Mouse (Mus musculus) right cerebral cortex, postnatal 14 days (tissue): ENCODE data around the gene Bckdha.

Source experiments
- DNase-seq: peaks from one replicate; pipeline ENCODE4 v3.0.0; 2022

Gene Bckdha

GRCm38 (mm10) chr7:25644631-25645030 is 14.2 kb downstream of the Bckdha start:
- no peak for DNase-seq

DNA sequence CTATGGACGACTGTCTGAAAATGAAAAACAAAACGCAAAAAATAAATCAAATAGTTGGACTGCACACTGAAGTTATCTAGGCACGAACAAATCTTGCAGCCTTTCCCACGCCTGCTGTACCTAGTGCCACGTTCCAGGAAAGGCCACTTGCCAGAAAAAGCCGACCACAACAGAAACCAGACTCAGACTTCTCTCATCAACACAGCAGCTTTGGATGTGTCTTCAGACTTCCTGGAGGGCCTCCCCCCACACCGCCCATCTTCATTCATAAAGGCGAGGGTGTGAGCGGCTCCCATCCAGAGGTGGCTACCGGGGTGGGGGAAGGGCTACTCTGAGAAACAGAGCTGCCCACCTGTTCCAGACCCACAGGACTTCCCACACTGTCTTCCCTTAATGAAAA is 14.6 kb downstream of the Bckdha start:
- DNase-seq, result no peak

- DNase-seq, result no peak
These were observed 19.0 kb downstream of the Bckdha start for GRCm38 (mm10) chr7:25639754-25640153.

DNA sequence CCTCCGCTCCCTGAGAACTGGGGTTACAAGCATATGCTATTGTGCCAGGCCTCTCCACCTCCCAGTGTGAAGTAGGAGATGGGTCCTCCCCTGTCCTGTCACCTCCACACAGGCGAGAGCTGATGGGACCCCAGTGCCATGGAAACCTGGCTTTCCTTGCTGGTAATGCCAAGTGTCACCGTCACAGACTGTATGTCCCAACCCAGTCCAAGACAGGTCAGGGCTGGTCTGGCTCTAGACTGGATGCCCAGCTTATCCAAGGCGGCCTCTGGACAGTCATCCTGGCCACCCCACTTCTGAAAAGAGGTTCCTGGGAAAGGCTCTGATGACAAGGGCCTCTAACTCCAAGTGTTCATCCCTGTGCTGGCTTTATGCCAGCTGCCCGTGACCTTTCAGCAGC is 21.7 kb downstream of the Bckdha start:
- DNase-seq, result no peak

- DNase-seq, result no peak
These were observed 22.4 kb downstream of the Bckdha start for GRCm38 (mm10) chr7:25636373-25636772.

GRCm38 (mm10) chr7:25632679-25633078 is 26.1 kb downstream of the Bckdha start:
- no peak for DNase-seq

DNA sequence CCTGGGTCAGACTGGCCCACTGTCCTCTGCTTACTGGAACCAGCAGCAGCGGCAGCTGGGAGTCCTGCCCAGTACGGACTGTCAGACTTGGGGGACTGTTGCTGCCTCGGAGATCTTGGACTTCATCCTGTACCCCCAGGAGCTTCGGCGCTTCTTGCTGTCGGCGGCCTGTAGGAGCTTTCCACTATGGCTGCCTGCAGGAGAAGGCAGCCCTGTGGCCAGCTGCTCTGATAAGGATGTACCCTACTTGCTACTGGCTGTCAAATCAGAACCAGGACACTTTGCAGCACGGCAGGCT is 30.5 kb downstream of the Bckdha start:
- DNase-seq, result no peak

DNA sequence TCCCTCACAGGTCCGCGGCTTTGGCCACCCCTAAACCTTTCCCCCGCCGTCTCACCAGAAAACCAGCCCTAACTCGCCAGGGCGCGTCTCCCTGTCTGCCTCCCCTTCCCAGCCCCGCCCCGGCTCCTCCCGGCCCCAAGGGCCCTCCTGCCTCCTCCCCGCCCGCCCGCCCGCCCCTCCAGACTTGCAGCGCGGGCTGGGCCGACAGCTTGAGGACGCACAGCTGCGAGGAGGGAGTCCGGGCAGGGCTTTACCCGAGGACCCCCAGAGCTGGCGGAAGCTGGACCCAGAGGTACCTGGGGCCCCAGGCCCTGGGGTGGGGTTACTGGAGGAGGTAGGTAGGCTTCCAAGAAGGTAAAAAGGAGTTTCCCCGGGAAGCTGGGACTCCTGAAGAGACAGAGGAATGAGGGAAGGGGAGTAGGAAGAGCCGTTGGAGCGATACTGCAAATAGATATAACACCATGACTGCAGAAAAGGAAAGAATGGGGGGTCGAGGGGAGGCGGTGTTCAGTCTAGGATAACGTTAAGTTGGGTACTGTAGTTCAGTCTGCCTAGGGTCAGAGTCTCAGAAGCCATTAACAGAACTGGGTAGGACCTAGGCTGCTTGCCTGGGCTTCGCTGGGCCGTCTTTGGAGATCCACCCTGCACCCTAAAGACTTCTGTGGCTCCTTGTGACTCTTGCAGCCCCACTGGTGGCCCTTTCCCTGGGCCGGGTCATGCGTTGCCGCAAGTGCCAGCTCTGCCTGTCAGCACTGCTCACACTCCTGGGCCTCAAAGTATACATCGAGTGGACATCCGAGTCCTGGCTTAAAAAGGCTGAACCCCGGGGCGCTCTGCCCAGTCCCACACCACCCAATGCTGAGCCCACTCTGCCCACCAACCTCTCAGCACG is 31.1 kb downstream of the Bckdha start:
- no peak for DNase-seq

DNA sequence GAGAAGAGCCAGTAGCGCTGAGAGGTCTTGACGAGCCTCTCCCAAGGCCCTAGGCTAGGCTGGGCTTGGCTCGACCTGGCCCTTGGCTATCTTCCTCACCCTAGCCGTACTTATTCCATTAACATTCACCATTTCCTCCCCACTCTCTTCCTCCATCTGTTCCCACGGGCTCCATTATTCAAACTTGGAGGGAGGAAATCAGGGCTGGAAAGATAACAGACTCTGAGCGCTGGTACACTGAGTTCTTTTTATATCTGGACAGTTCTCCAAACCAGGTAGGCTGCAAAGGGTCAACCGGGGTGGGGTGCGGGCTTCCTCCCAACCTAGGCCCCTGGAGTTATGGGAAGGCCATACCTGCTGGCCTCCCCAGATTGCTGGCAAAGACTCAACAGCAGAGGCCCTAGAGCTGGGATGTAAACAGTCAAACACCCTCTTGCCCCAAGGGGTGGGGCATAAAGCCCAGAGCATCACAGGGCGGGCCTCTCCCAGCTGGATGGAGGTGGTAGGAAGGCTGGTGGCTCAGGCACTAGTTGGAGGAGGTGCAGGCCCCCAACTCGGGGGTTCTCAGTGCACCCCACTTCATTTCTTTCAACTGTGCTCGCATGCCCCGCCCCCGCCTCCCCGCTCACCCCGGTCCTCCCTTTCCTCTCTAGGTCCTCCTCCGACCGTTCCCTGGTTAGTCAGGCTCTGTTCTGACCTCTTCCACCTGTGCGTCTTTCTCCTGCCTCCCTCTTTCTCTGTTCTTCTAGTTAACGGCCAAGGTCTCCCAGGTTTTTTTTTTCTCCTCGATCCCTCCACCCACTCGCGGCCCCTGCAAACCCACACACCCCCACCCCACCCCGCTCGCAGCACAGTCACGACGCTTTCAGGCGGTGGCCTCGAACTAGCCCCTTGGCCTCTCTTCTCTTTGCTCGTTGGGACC is 32.0 kb downstream of the Bckdha start, which contains the start of gene B3gnt8:
Gene B3gnt8, plus strand, starts transcription at position 146 of the 922 bp plus-strand sequence.
- DNase-seq, result no peak

GRCm38 (mm10) chr7:25625594-25626250 is 33.1 kb downstream of the Bckdha start:
- DNase-seq, result no peak

DNA sequence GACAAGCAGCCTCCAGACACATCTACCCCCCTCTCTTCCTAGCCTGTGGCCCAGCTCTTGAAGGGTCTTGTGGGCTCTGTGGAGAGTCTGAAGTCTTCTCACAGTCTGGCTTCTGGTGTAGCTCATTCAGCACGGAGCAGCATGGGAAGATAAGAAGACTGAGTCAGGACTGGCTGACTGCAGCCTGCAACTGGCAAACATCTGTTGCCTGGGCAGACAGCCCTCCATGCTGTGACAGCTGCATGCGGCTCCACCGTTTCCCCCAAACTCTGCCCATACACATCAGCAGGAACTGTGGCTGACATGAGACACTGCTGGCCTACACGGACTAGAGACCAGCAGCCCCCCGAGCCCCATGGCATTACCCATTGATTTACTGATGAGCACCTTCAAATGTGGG is 33.9 kb downstream of the Bckdha start:
- DNase-seq, result no peak

DNA sequence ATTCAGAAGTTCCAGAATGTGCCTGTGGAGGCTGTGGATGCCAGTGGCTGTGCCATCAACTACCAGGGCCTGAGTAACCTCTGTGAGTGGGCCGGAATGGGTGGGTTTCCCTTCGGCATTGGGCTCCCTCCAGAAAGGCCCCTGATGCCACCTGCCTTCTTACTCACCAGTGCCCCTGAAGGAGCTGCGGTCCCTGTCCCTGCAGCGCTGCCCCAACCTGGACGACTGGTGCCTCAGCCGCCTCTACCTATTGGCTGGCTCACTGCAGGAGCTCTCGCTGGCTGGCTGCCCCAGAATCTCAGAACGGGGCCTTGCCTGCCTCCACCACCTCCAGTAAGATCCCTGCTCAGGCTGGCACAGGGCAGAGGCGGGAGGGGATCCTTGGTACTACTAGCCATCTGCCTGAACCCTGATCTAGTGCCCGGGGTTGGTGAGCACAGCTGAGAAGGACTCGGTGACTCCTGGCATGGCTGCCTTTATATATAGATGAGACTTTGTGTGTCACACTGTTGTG is 34.9 kb downstream of the Bckdha start:
- no peak for DNase-seq

DNA sequence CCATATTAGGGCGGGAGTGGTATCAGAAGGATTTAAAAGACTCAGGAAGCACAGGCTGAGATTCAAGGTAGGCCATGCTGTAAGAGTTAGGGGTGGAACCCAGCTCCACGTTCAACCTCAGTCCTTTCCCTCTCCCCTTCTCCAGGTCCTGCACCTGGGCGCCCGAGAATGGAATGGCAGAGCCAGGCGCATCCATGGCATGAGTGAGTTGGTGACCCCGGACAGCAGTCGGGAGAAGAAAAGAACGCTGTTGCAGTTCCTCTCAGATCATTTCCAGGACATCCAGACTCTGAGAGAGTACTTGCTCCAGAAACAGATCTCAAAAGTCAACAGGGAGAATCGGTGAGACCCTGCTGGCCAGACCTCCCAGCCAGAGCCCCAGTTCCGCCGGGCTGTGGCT is 38.0 kb downstream of the Bckdha start:
- no peak for DNase-seq

DNA sequence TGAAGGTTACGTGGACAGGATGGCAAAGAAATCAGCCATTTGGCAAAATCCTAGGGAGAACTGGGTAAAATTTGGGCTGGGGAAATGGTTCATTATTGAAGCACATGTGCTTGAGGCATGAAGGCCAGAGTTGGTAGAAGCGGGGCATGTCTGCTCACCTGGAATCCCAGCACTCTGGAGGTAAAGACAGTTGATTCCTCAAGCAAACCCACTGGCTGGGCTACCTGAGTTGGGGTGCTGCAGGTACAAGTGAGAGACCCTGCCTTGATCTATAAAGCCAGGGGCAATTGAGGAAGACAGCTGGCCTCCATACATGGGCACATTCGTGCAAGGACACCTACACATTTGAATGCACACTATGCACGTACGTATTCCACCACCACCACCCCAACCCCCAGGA is 38.7 kb downstream of the Bckdha start:
- DNase-seq, result no peak

DNA sequence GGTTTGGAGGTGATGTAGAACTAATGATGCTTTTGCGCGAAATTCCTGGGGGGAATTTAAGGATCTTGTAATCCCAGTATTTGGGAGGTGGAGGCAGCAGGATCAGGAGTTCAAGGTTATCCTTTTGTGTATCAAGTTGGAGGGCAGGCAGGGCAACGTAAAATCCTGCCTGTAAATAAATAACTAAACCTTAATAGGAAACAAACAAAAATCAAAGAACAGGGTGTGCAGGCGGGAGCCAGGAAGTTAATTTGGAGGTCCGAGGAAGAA is 39.1 kb downstream of the Bckdha start:
- no peak for DNase-seq

- peak; percentile 94 for DNase-seq
These were observed 39.7 kb downstream of the Bckdha start, which contains the start of gene Dmac2 for GRCm38 (mm10) chr7:25618865-25619721. Gene Dmac2, plus strand, starts transcription at chr7:25619414.

DNA sequence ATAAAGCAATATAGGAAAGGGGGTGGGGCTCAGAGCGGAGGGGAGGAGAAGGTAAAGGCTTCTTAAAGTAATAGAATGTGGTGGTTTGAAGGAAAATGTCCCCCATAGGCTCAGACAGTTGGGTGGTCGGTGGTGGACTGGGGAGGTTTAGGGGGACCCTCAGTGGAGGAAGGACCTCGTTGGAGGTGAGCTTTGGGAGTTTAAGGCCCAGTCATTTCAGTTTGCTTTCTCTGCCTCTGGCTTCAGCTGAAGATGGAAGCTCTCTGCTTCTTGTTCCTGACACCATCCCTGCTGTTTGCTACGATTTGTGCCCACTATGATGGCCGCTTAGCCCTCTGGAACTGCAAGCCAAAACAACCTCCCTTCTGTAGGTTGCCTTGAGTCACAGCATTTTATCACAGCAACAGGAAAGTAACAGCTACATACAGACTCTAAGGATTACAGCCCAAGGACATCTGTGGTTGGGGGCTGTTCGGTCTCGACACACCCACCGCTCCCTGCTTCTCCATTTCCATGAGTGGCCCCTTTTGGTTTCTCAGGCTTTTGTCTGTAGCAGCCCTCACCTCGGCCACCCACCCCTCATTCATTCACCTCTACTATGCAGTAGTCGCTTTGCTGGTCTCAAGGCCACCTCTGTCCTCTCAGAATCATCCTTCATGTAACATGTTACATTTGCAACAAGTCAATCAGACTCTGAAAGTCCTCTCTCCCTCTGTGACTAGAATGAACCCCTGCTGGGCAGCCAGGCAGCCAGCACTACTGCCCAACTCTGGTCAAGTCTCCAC is 41.2 kb downstream of the Bckdha start:
- no peak for DNase-seq

DNA sequence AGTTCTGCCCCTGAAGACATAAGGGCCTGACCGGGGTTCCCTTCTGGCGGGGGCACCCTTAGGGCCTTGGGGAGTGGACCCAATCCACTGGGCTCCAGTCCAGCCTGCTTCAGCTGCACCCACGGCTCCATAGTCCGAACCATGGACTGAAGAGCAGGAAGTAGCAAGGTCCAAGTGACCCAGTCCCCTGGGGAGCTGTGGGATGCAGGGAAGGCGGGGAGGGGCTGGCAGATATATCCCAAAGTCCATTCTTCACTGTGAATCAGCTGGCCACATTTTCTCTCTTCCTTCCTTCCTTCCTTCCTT is 43.1 kb downstream of the Bckdha start, which contains the start of gene Erich4:
Gene Erich4, minus strand, starts transcription at position 187 of the 306 bp plus-strand sequence.
- no peak for DNase-seq

DNA sequence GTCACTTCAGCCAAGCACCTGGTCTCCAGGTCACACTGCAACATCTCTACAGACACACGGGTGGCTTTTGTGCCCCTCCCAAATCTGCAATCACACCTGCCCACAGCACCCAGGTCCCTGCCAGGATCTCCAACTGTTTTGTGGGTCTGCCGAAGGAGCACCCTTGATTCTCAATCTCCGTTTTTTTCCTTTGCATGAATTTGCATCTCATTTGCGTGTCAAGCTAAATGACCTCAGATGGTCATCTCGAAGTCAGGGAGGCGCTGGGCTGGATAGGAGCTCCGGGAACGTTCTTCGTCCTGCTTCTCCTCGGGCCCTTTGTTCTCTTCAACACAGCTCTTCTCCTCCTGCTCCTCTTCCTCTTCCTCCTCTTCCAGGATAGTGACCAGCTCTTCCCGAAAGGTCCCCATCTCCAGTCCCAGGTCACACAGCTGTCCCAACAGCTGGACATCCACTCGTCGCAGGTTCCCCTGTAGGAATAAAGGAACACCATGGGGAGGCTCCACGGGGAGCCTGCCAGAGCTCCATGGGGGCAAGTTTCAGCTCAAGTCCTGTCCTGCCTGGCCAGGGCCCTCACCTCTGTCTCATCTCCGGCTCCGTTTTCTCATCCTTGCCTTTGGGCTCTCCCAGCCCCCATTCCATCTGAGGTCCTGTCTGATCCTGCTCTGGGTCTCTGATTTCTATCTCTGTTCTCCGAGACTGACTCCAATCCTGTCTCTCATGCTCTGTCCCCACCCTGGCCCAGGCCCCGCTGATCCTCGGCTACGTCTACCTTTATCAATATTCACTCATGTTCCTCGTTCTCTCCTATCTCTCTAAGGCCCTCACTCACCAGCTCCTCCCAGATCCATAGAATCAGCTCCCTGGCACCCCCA is 43.7 kb downstream of the Bckdha start:
- DNase-seq, result no peak

DNA sequence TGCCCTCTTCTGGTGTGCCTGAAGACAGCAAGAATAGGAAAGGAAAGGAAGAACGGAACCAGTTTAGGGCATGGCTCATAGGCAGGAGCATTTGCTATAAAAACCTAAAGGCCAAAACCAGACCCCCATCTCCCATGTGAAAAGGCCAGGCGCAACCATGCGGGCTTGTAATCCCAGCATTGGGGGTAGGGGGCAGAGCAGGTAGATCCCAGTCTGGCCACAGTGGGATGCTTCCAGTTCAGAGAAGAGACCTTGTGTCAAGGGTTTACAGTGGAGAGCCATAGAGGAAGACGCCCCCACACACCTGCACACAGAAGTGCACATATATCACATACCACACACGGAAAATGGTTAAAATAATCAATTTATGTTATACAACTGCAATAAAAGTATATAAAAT is 44.7 kb downstream of the Bckdha start:
- no peak for DNase-seq

- DNase-seq, result no peak
These were observed 47.3 kb downstream of the Bckdha start for GRCm38 (mm10) chr7:25611501-25611900.
